Mouse (Mus musculus) ES-E14 (cell line): ENCODE measurements around the gene Asic4. TPM values are rescaled to one million over a fixed set of nuclear protein-coding genes. Genes with fewer than 3 reads are reported as not detected.

Experiments
- DNase-seq: peaks from one replicate; pipeline ENCODE4 v3.0.0-alpha.2; 2013; ENCODE audit warnings: low read depth, low spot score
- H3K27ac ChIP-seq: 2 replicates; pipeline ENCODE4 v1.5.1; 2012; ENCODE audit warnings: low read depth, mild to moderate bottlenecking, low read length, moderate library complexity, mixed read lengths; ENCODE audit not compliant: poor library complexity, insufficient read depth, severe bottlenecking
- H3K36me3 ChIP-seq: 2 replicates; pipeline ENCODE4 v1.6.1; 2012; ENCODE audit warnings: mild to moderate bottlenecking, low read length, moderate library complexity, mixed read lengths; ENCODE audit not compliant: control insufficient read depth, poor library complexity, insufficient read depth, severe bottlenecking
- H3K4me1 ChIP-seq, 2 experiments: fragments of 150-350 bp in 1 of 2; sonication (generic) in 1 of 2; 2 replicates each; pipeline ENCODE4 v1.6.1; 2012; ENCODE audit warnings: low read length in 2 of 2, mild to moderate bottlenecking in 1 of 2, mixed read lengths in 1 of 2; ENCODE audit not compliant: control insufficient read depth in 2 of 2, insufficient read depth in 2 of 2, poor library complexity in 1 of 2
- H3K4me3 ChIP-seq, 2 experiments: fragments of 150-350 bp in 1 of 2; sonication (generic) in 1 of 2; 2 replicates each; pipeline ENCODE4 v1.5.1; 2012; ENCODE audit warnings: low read length in 2 of 2, low read depth in 1 of 2, mild to moderate bottlenecking in 1 of 2, mixed read lengths in 1 of 2; ENCODE audit not compliant: insufficient read depth in 1 of 2, poor library complexity in 1 of 2, severe bottlenecking in 1 of 2
- H3K9ac ChIP-seq: 2 replicates; pipeline ENCODE4 v1.6.1; 2012; ENCODE audit warnings: low read depth, mild to moderate bottlenecking, low read length, mixed read lengths; ENCODE audit not compliant: poor library complexity, insufficient read depth, severe bottlenecking
- H3K9me3 ChIP-seq: fragments of 150-350 bp; sonication (generic); 2 replicates; pipeline ENCODE4 v1.6.1; 2012; ENCODE audit warnings: low read depth, mild to moderate bottlenecking, low read length; ENCODE audit not compliant: control insufficient read depth, insufficient read depth
- CHD2 ChIP-seq: IDR thresholded peaks from 2 replicates; pipeline ENCODE4 v1.6.1; 2014; ENCODE audit warnings: mild to moderate bottlenecking, low read depth, low read length, inconsistent platforms
- HCFC1 ChIP-seq: IDR thresholded peaks from 2 replicates; pipeline ENCODE4 v1.6.1; 2012; ENCODE audit warnings: low read length, inconsistent platforms, borderline replicate concordance; ENCODE audit not compliant: insufficient read depth
- MAFK ChIP-seq: IDR thresholded peaks from 2 replicates; pipeline ENCODE4 v1.6.1; 2014; ENCODE audit warnings: mild to moderate bottlenecking, low read depth, low read length, inconsistent platforms; ENCODE audit not compliant: insufficient read depth
- ZC3H11A ChIP-seq: IDR thresholded peaks from 2 replicates; pipeline ENCODE4 v1.6.1; 2012; ENCODE audit warnings: low read depth, mild to moderate bottlenecking, inconsistent platforms, low read length, borderline replicate concordance
- ZNF384 ChIP-seq: IDR thresholded peaks from 2 replicates; pipeline ENCODE4 v1.6.1; 2012; ENCODE audit warnings: low read depth, low read length, inconsistent platforms
- in situ Hi-C, 2 experiments: fragments of 600-800 bp; cut with MboI; formaldehyde crosslinking; loops; one replicate each; pipeline ENCODE4 v1.15.1; 2025; ENCODE audit warnings: low sequenced_read_pairs in 2 of 2, inconsistent platforms in 1 of 2; ENCODE audit not compliant: unreplicated experiment in 2 of 2
- total RNA-seq: library from RNA; depleted of rRNA; stranded (reverse); fragments of 300-350 nt; gene quantifications from 2 replicates; pipeline ENCODE4 v1.2.3, GENCODE M21; 2012

Gene Asic4
- total RNA-seq, 1 experiment = not detected

DNA sequence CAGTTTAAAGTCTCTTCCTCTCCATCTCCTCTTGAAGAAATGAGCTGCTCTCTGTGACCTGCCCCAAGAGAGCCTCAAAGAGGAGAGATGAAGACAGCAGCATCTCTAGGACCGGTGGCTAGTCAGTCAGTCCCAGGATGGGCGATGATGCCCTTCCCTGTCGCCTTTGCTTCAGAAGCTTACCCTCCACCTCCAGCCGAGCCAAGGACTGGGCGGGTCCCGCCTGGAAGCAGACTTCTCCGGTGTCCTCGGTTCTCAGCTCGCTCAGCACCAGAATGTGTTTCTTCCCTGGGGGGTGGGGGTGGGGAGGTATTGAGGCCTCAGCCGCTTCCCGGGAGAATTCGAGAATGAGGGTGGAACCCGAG, 36.8 kb downstream of the Asic4 start:
- DNase-seq = no peak
- H3K4me1 ChIP-seq = peaks cover 5 to 15% of the 10 kb centered on the region in 2 experiments; a peak in 2 of 4 replicates
- peak overlapping the region; percentile 66 for H3K9ac ChIP-seq
- in situ Hi-C loops = no loop called here
- TF ChIP-seq CHD2 (no peak), ZC3H11A (no peak), HCFC1 (no peak), MAFK (no peak), ZNF384 (no peak)
- peak overlapping the region; percentile 80 to 93 for H3K4me3 ChIP-seq
- no peaks in the 10 kb centered on the region for H3K36me3 ChIP-seq
- H3K9me3 ChIP-seq = no peaks in the 10 kb centered on the region
- H3K27ac ChIP-seq = no peak overlapping the region

DNA sequence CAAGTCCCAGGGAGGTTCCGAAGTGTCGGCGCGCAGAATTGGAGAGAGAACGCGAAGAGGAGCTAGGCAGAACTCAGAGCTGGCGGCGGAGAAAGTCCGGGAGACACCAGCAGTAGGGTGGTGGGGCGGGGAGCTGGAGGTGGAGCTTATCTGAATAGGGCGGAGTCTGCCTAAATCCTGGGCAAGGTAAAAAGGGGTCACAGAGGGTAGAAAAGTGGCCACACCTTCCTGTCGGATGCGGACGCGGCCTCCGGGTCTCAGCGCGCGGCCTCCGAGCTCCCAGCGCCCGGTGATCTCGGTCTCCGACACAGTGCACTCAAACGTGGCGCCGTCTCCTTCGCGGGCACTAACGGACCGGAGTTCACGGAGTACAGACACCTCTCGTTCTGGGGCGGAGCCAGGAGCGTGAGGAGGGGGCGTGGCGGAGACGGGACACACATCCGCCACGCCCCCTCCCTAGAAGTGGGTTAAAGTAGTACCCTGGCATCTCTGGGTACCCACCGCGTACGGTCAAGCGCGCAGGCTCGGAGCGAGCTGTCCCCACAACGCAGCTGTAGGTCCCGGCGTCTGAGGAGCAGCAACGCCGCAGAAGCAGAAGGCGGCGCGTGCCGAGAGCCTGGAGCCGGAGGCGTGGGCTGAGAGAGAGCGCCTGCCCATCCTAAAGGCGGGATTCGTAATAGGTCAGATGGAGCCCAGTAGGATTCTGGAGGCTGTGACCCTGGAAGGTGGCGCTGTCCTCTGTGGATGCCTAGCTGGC, 37.3 kb downstream of the Asic4 start:
- Histone ChIP-seq H3K4me3 (peak overlapping the region; percentile 80 to 93), H3K4me1 (peaks cover 5 to 19% of the 10 kb centered on the region in 2 experiments; a peak in 2 of 4 replicates), H3K27ac (no peak overlapping the region), H3K9ac (peak overlapping the region; percentile 71), H3K36me3 (no peaks in the 10 kb centered on the region), H3K9me3 (no peaks in the 10 kb centered on the region)
- no peak for TF ChIP-seq HCFC1
- TF ChIP-seq MAFK = no peak
- TF ChIP-seq ZC3H11A = no peak
- no peak for TF ChIP-seq CHD2
- TF ChIP-seq ZNF384 = no peak
- DNase-seq = peak; percentile 89
- in situ Hi-C loops = no loop called here

DNA sequence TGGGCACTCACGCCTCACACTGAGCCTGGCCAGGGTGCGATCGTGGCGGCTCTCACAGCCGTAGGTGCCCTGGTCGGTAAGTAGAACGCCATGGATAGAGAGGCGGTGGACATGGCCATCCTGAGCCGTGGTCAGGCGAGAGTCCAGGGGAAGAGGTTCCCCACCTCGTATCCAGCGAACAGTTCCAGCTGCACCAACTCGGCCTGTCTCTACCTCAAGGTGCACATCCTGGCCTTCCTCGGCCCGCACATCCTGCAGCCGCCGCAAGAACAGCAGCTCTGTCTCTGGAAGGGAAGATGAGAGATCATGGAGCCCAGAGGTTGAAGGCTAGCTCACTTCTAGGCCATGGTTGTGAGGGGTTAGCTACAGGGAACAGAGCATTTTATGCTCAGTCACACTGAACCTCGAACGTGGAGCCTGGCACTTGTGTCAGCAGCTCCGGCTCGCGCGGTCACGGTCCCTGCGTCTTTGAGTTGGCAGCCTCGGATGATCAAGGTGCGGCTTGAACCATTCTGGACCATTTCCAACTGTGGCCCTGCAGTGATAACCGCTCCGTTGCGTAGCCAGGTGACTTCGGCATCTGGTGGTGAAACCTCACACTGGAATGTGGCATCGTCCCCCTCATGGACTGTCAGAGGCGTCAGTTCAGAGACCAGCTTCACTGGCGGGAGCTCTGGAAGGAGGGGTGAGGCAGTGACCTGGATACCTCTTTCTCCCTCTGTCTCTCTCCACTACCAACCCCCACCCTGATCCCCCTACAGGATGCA, 40.7 kb downstream of the Asic4 start:
- H3K4me3 ChIP-seq = peak overlapping the region; percentile 23 to 45; a peak in 1 of 4 replicates
- in situ Hi-C loops = no loop called here
- H3K27ac ChIP-seq = no peak overlapping the region
- 0 out of 2 replicates have a peak overlapping the region, but pooled peaks have one; percentile 6 for H3K9ac ChIP-seq
- TF ChIP-seq HCFC1 (no peak), CHD2 (no peak), ZC3H11A (no peak), ZNF384 (no peak), MAFK (no peak)
- DNase-seq = no peak
- H3K4me1 ChIP-seq = peaks cover 5 to 25% of the 10 kb centered on the region in 2 experiments; a peak in 2 of 4 replicates
- no peaks in the 10 kb centered on the region for H3K36me3 ChIP-seq
- no peaks in the 10 kb centered on the region for H3K9me3 ChIP-seq

DNA sequence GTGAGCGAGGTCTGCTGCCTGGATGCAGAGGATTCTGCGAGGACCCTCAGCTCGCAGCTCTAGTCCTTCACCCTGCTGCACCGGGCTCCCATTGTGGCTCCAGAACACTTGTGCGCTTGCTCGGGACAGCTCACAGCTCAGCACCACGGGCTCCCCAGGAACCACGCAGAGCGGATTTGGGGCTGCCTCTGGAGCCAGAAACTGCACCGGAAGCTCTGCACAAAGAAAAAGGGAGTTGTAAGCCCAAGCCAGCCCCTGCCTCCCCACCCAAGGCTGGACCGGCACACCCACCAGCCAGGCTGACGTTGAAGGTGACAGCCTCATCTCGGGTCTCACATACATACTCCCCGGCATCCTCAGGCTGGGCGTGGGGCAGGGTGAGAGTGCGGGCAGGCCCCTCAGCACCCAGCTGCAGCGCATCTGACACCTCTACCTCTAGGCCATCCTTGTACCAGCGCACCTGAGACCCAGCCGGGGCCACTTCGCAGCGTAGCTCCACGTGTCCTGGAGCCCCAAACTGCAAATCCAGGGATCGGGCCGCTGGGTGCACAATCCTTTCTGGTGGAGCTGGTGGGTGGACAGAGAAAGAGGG, 42.4 kb downstream of the Asic4 start:
- peaks cover 5 to 18% of the 10 kb centered on the region in 2 experiments; a peak in 1 of 4 replicates for H3K4me1 ChIP-seq
- DNase-seq = no peak
- in situ Hi-C loops = no loop called here
- no peak overlapping the region for H3K27ac ChIP-seq
- 0 out of 4 replicates have a peak overlapping the region, but pooled peaks of 1 of the 2 experiments have one; percentile 11 for H3K4me3 ChIP-seq
- TF ChIP-seq CHD2 = no peak
- no peak for TF ChIP-seq ZNF384
- TF ChIP-seq HCFC1 = no peak
- no peak for TF ChIP-seq MAFK
- no peak for TF ChIP-seq ZC3H11A
- H3K9ac ChIP-seq = no peak overlapping the region
- H3K9me3 ChIP-seq = no peaks in the 10 kb centered on the region
- peaks cover 7% of the 10 kb centered on the region; the same call in 1 of the 2 replicates for H3K36me3 ChIP-seq
